Mouse (Mus musculus) erythroblast, embryonic 14.5 days (primary cell): Measurements from ENCODE around the gene Smagp. TPM values are rescaled to one million over a fixed set of nuclear protein-coding genes. Genes with fewer than 3 reads are reported as not detected.

Experiments
- H3K27me3 ChIP-seq: 2 replicates; pipeline ENCODE4 v1.6.1; 2012; ENCODE audit warnings: inconsistent platforms; ENCODE audit not compliant: control insufficient read depth
- H3K36me3 ChIP-seq: 2 replicates; pipeline ENCODE4 v1.6.1; 2012; ENCODE audit warnings: mild to moderate bottlenecking, inconsistent platforms; ENCODE audit not compliant: control insufficient read depth
- H3K4me1 ChIP-seq: 2 replicates; pipeline ENCODE4 v1.6.1; 2012; ENCODE audit warnings: inconsistent platforms; ENCODE audit not compliant: control insufficient read depth
- H3K4me3 ChIP-seq: replicated peaks from 2 replicates; pipeline ENCODE3; 2012; ENCODE audit warnings: moderate library complexity, mild to moderate bottlenecking, inconsistent platforms
- H3K9me3 ChIP-seq: 2 replicates; pipeline ENCODE4 v1.6.1; 2012; ENCODE audit warnings: low read length, inconsistent platforms, mixed read lengths; ENCODE audit not compliant: control insufficient read depth
- GATA1 ChIP-seq: IDR thresholded peaks from 2 replicates; pipeline ENCODE4 v1.6.1; 2012; ENCODE audit warnings: low read length, inconsistent platforms, mixed read lengths
- TAL1 ChIP-seq: IDR thresholded peaks from 3 replicates; pipeline ENCODE4 v1.6.1; 2012; ENCODE audit warnings: low read length, inconsistent platforms, mixed read lengths
- polyA plus RNA-seq: library from polyadenylated mRNA; stranded (reverse); fragments of >175 nt; gene quantifications from 2 replicates; pipeline ENCODE4 v1.2.3, GENCODE M21; 2012

Gene Smagp
- polyA plus RNA-seq, 1 experiment, result 0.44 TPM

DNA sequence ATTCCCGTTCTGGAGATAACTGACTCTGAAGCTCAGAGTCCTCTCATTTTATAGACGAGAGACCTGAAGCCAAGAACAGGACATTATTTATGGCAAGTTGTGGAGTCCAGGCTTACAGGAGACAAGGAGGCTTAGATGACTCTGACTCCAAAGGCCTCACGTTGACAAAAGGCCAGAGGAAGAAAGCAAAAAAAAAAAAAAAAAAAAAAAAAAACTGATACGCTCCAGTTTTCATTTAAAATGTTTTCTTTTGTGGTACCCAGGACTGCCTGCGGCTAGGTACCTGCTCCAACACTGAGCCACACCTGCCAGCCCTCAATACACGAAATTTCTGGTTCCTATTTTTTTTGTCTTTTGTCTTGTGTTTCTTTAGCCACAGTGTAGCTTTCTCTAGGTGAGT is 30.7 kb upstream of the Smagp start:
- no peaks in the 10 kb centered on the region for H3K9me3 ChIP-seq
- TF ChIP-seq GATA1, result no peak
- no peak overlapping the region for H3K4me3 ChIP-seq
- H3K36me3 ChIP-seq, result no peaks in the 10 kb centered on the region
- H3K4me1 ChIP-seq, result peaks cover 37% of the 10 kb centered on the region
- peaks cover 22% of the 10 kb centered on the region for H3K27me3 ChIP-seq

DNA sequence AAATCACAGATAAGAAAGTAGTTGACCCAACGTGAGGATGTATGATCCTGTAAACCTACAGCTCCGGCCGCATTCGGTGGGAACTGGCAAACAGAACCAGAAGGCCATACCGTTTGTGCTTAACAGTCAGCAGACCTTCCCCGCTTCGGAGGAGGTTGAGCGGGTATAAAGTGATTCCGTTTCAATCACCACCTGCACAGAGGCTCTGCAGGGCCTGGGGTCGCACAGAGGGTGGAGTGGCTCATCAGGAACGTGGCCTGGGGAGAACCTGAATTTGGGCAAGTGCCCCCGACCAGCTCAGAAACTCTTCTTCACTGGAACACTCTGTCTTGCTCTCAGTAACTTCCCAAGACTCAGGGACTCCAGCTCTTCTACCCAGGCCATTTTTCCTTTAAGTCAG is 30.1 kb upstream of the Smagp start:
- H3K4me3 ChIP-seq, result no peak overlapping the region
- TF ChIP-seq GATA1 (no peak), TAL1 (no peak)
- peaks cover 37% of the 10 kb centered on the region for H3K4me1 ChIP-seq
- H3K27me3 ChIP-seq, result peaks cover 22% of the 10 kb centered on the region
- no peaks in the 10 kb centered on the region for H3K9me3 ChIP-seq
- no peaks in the 10 kb centered on the region for H3K36me3 ChIP-seq

DNA sequence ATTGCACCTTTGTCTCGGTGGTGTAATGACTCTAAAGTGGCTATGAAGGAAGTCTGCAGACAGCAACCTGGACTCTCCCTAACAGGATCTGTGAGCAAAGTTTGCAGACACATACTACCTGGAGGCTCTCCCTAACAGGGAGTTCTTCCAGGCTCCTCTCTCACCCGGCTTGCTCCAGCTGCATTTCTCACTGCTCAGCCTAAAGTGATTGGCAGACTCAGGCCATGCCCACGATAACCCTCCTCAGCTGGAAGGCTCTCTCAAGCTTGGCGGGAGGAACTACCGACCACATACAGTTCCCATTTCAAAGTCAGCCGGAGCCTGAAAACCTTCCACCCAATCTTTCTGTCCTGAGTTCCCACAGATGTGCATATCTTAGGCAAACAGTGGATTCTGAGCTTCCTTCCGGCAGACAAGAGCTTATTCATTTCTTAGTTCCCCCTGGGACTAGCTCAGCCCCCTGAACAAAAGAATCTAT is 29.5 kb upstream of the Smagp start:
- Histone ChIP-seq H3K27me3 (peaks cover 22% of the 10 kb centered on the region), H3K36me3 (no peaks in the 10 kb centered on the region), H3K9me3 (no peaks in the 10 kb centered on the region), H3K4me1 (peaks cover 37% of the 10 kb centered on the region), H3K4me3 (no peak overlapping the region)
- no peak for TF ChIP-seq TAL1
- no peak for TF ChIP-seq GATA1

DNA sequence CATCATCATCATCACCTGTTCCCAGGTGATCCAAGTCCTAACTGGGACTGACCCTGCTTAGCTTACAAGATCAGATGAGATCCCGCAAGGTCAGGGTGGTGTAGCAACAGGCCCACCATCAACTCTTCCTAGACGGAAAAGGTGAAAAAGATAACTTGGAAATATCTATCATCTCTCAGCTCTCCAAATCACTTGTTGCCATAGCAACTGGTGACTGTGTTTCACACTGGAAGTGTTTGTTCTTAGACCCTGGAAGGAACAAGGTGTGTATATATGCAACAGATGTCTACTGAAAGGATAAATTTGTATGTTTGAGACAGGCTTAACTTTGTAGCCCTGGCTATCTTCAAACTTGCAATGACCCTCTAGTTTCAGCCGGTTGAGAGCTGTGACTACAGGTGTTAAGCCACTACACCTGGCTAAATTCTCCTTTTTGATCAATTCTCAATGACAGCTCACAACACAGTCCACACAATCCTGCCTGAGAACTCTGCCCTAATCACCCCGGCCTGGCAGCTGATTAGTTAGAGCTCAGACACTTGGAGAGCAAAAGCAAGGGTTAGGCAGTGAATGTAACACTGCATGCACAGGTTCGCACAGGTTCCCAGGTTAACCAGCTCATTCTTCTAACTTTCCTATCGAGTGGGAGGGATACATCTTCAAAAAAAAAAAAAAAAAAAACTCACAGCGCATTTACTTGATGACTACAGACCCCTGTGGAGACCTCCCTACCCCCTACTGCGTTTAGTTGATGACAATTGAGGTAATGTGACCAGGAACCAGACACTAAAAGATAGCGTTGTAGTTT is 28.9 kb upstream of the Smagp start:
- H3K4me3 ChIP-seq, result no peak overlapping the region
- H3K36me3 ChIP-seq, result no peaks in the 10 kb centered on the region
- H3K4me1 ChIP-seq, result peaks cover 37% of the 10 kb centered on the region
- H3K27me3 ChIP-seq, result peaks cover 22% of the 10 kb centered on the region
- TF ChIP-seq TAL1 (no peak), GATA1 (no peak)
- no peaks in the 10 kb centered on the region for H3K9me3 ChIP-seq

DNA sequence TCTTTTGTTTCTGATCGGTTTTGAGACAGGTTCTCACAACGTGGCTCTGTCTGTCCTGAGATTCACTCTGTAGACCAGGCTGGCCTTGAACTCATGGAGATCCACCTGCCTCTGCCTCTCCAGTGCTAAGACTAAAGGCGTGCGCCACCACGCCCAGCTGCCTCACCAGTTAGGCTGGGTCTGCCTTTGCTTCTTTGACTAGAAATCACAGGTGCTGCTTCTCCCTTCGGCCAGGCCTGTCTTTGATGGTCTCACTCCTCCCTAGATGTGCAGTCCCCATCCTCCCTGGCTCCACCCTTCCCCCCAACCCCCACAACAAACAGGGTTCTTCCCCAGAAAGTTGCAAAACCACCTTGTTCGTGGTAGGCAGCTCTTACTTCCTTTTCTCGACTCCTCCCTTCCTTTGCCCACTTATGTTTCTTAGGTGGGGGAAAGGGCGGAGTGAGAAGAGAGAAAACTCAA is 28.1 kb upstream of the Smagp start:
- TF ChIP-seq TAL1 (no peak), GATA1 (no peak)
- H3K4me3 ChIP-seq, result no peak overlapping the region
- peaks cover 22% of the 10 kb centered on the region for H3K27me3 ChIP-seq
- H3K9me3 ChIP-seq, result no peaks in the 10 kb centered on the region
- peaks cover 37% of the 10 kb centered on the region for H3K4me1 ChIP-seq
- H3K36me3 ChIP-seq, result no peaks in the 10 kb centered on the region

DNA sequence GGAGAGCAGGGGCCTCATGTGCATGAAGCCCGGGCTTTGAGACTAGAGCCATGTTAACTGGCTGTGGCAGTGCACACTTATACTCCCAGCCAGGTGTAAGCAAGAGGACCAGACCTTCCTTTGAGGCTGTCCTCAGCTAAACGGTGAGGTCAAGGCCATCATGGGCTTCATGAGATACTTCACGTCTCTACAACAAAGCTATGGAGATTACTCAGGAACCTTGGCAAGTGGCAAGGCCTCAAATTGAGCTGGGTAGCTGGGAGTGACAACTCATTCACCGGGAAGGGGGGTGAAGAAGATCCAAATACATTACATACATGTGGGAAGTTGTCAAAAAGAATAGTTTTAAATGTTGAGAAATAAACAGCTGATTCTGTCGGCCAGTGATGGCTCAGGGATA is 24.1 kb upstream of the Smagp start:
- H3K27me3 ChIP-seq, result no peaks in the 10 kb centered on the region
- TF ChIP-seq GATA1, result no peak
- H3K4me3 ChIP-seq, result no peak overlapping the region
- H3K4me1 ChIP-seq, result peaks cover 7% of the 10 kb centered on the region; the same call in 1 of the 2 replicates
- no peaks in the 10 kb centered on the region for H3K9me3 ChIP-seq
- peaks cover 2% of the 10 kb centered on the region for H3K36me3 ChIP-seq

DNA sequence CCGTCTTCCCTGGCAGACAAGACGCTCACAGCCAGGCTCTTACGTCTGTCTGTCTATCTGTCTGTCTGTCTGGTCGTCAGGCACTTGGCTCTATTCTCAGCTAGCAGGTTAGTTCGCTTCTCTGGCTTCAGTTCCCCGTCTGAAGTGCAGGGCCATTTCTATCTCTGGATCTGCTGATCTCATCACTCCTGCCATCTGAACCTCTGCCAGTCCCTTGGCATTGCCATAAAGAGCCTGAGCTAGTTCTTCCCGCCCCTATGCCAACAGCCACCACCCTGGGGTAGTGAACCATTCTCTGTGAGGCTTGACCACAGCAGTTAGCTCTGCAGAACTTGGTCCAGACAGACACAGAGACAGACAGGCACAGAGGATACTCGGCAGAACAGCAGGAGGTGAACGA is 23.6 kb upstream of the Smagp start:
- no peak overlapping the region for H3K4me3 ChIP-seq
- peaks cover 2% of the 10 kb centered on the region for H3K36me3 ChIP-seq
- H3K4me1 ChIP-seq, result peaks cover 4% of the 10 kb centered on the region; the same call in 1 of the 2 replicates
- no peaks in the 10 kb centered on the region for H3K9me3 ChIP-seq
- no peaks in the 10 kb centered on the region for H3K27me3 ChIP-seq
- TF ChIP-seq TAL1 (no peak), GATA1 (no peak)

DNA sequence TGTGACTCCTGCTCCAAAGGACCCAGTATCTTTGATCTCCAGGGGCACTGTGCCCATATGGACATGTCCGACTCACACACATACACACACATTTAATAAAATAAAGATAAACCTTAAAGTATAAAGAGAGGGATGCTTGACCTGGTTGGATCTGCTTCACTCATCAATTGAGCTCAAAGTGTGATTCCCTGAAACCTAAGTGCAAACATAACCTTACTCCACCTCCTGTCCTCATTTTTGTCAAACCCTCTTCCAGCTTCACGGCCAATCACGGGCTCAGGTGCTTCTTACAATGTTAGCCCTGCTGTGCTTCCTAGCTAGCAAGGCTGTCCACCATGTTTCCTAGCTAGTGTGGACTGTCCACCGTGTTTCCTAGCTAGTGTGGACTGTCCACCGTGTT is 18.5 kb upstream of the Smagp start:
- Histone ChIP-seq H3K9me3 (no peaks in the 10 kb centered on the region), H3K4me1 (peaks cover 9% of the 10 kb centered on the region), H3K27me3 (no peaks in the 10 kb centered on the region), H3K36me3 (peaks cover 4% of the 10 kb centered on the region), H3K4me3 (no peak overlapping the region)
- TF ChIP-seq GATA1, result no peak
- TF ChIP-seq TAL1, result no peak

DNA sequence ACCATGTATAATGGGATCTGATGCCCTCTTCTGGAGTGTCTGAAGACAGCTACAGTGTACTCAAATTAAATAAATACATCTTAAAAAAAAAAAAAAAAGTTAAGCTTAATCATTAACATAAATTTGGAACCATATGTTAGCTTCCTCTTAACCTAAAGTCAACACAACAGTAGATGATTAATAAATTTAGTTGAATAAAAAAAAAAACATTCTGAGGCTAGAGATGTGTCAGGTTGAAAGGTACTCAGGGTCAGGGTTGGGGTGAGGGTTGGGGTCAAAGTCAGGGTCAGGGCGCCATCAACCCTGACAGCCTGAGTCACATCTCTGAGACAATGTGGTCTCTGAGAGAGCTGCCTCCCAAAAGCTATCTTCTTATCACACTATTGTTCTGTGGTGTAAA is 17.5 kb upstream of the Smagp start:
- H3K4me1 ChIP-seq, result peaks cover 11% of the 10 kb centered on the region
- H3K36me3 ChIP-seq, result peaks cover 4% of the 10 kb centered on the region
- TF ChIP-seq TAL1 (no peak), GATA1 (no peak)
- no peaks in the 10 kb centered on the region for H3K27me3 ChIP-seq
- H3K9me3 ChIP-seq, result no peaks in the 10 kb centered on the region
- no peak overlapping the region for H3K4me3 ChIP-seq
